Mouse (Mus musculus): ENCODE data around the gene Ripor1. TPM values are rescaled to one million over a fixed set of nuclear protein-coding genes. Genes with fewer than 3 reads are reported as not detected.

The Ripor1 gene
- total and polyA plus RNA-seq, 3 experiments = 8.0 to 179 (median 150) TPM

GRCm38 (mm10) chr8:105605491-105606188 is 585 bp downstream of the Ripor1 start:
- Histone ChIP-seq H3K9me3 (replicated peaks) (no peaks in the 10 kb centered on the region), H3K4me3 (ENCODE audit: low read depth, low read length) (peak overlapping the region; percentile 97), H3K4me1 (ENCODE audit: insufficient read depth, low read depth, low read length) (peaks cover 73% of the 10 kb centered on the region), H3K27me3 (ENCODE audit: insufficient read depth, low read length) (no peaks in the 10 kb centered on the region), H3K36me3 (replicated peaks) (peaks cover 32% of the 10 kb centered on the region)
- TF ChIP-seq POLR2AphosphoS5 (IDR thresholded peaks at IDR 0.05; ENCODE audit: insufficient replicate concordance, low read depth, low read length) = no peak; the same call in 1 of the 2 replicates
- TF ChIP-seq GATA1 (IDR thresholded peaks at IDR 0.05; ENCODE audit: borderline replicate concordance, low read length) = no peak
- TF ChIP-seq GATA2 (IDR thresholded peaks at IDR 0.05; ENCODE audit: borderline replicate concordance, low read depth, low read length) = no peak
- TF ChIP-seq TAL1 (conservative IDR thresholded peaks at IDR 0.05; ENCODE audit: low read depth, low read length) = no peak
- TF ChIP-seq CTCF (IDR thresholded peaks at IDR 0.05; ENCODE audit: low read depth, low read length) = no peak
- ATAC-seq (ENCODE audit: extremely low read depth, insufficient number of reproducible peaks, low FRiP score, poor library complexity, severe bottlenecking) (no peak), DNase-seq (ENCODE audit: low spot score) (no peak)

DNA sequence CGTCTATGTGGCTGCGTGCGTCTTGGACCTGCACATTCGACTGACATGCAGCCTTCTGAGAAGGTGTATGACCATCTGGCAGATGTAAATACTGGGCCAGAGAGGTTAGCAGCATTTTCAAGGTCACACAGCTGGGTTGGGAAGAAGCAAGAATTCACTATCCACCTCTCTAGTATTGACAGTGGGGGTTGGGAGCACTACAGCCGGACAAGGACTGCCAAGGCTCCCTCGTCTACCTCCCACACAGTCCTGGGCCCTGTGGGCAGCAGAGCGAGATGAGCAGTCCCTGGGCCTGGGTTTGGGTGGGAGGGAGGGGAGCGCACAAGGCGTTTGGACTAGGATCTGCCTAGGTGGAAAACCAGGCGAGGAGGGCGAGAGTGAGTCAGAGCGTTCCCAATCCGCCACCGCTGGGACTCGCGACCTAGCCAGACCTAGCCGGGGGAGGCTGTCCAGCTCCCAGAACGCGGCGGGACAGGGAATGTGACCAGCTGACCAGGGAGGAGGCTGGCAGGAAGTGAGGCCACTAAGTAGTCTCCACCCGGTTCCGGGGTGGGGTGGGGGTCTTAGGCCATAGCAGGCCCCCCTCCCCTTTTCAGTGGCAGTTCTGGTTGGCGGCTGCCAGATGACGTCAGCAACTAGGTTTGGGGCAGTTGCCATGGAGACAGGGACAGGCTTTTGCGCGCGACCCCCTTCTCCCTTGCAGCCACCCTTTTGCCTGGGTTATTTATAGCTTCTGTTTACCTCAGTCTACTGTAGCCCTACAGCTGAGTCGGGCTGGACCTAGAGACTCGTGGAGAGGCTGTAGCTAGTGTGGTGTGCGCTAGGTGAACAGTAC is 1.4 kb downstream of the Ripor1 start:
- TF ChIP-seq TAL1 (conservative IDR thresholded peaks at IDR 0.05; ENCODE audit: low read depth, low read length) = no peak
- no peak for TF ChIP-seq CTCF (IDR thresholded peaks at IDR 0.05; ENCODE audit: low read depth, low read length)
- no peak for TF ChIP-seq GATA2 (IDR thresholded peaks at IDR 0.05; ENCODE audit: borderline replicate concordance, low read depth, low read length)
- TF ChIP-seq GATA1 (IDR thresholded peaks at IDR 0.05; ENCODE audit: borderline replicate concordance, low read length) = no peak
- no peak for TF ChIP-seq POLR2AphosphoS5 (IDR thresholded peaks at IDR 0.05; ENCODE audit: insufficient replicate concordance, low read depth, low read length)
- Histone ChIP-seq H3K27me3 (ENCODE audit: insufficient read depth, low read length) (no peaks in the 10 kb centered on the region), H3K4me1 (ENCODE audit: insufficient read depth, low read depth, low read length) (peaks cover 78% of the 10 kb centered on the region), H3K4me3 (ENCODE audit: low read depth, low read length) (peak overlapping the region; percentile 97), H3K36me3 (replicated peaks) (peaks cover 40% of the 10 kb centered on the region), H3K9me3 (replicated peaks) (no peaks in the 10 kb centered on the region)
- ATAC-seq (ENCODE audit: extremely low read depth, insufficient number of reproducible peaks, low FRiP score, poor library complexity, severe bottlenecking) (peak; percentile 6; the same call in 1 of the 2 replicates), DNase-seq (ENCODE audit: low spot score) (peak; percentile 66)

- ATAC-seq (ENCODE audit: extremely low read depth, insufficient number of reproducible peaks, low FRiP score, poor library complexity, severe bottlenecking) = no peak
- DNase-seq (ENCODE audit: low spot score) = no peak
- Histone ChIP-seq H3K4me3 (ENCODE audit: low read depth, low read length) (peak overlapping the region; percentile 97), H3K4me1 (ENCODE audit: insufficient read depth, low read depth, low read length) (peaks cover 79% of the 10 kb centered on the region), H3K36me3 (replicated peaks) (peaks cover 46% of the 10 kb centered on the region), H3K27me3 (ENCODE audit: insufficient read depth, low read length) (no peaks in the 10 kb centered on the region), H3K9me3 (replicated peaks) (no peaks in the 10 kb centered on the region)
- no peak for TF ChIP-seq TAL1 (conservative IDR thresholded peaks at IDR 0.05; ENCODE audit: low read depth, low read length)
- TF ChIP-seq GATA1 (IDR thresholded peaks at IDR 0.05; ENCODE audit: borderline replicate concordance, low read length) = no peak
- TF ChIP-seq CTCF (IDR thresholded peaks at IDR 0.05; ENCODE audit: low read depth, low read length) = no peak
- TF ChIP-seq POLR2AphosphoS5 (IDR thresholded peaks at IDR 0.05; ENCODE audit: insufficient replicate concordance, low read depth, low read length) = no peak
- TF ChIP-seq GATA2 (IDR thresholded peaks at IDR 0.05; ENCODE audit: borderline replicate concordance, low read depth, low read length) = no peak
These were observed 2.0 kb downstream of the Ripor1 start for GRCm38 (mm10) chr8:105607062-105607461.

- Histone ChIP-seq H3K27me3 (ENCODE audit: insufficient read depth, low read length) (no peaks in the 10 kb centered on the region), H3K36me3 (replicated peaks) (peaks cover 53% of the 10 kb centered on the region), H3K4me3 (ENCODE audit: low read depth, low read length) (peak overlapping the region; percentile 97; the same call in 1 of the 2 replicates), H3K9me3 (replicated peaks) (no peaks in the 10 kb centered on the region), H3K4me1 (ENCODE audit: insufficient read depth, low read depth, low read length) (peaks cover 82% of the 10 kb centered on the region)
- ATAC-seq (ENCODE audit: extremely low read depth, insufficient number of reproducible peaks, low FRiP score, poor library complexity, severe bottlenecking) (no peak), DNase-seq (ENCODE audit: low spot score) (no peak)
- no peak for TF ChIP-seq TAL1 (conservative IDR thresholded peaks at IDR 0.05; ENCODE audit: low read depth, low read length)
These were observed 2.6 kb downstream of the Ripor1 start for GRCm38 (mm10) chr8:105607684-105608083.

DNA sequence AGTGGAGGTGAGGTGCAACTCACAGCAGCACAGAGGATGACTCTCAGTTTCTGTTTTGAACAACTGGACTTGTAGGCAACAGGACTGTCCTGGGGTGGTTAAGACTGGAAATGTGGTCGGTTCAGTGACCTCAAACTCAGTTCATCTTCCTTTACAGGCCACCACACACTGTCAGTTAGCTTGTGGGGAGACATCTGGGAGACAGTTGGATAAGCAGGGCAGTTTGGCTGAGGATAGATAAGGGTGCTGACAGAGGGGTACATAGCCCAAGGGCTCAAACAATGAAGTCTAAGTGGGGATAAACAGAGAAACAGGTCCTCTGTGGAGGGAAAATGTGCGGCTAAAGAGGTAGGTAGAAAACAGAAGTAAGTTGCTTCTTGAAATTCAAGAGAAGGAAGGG is 4.3 kb downstream of the Ripor1 start:
- H3K36me3 ChIP-seq (replicated peaks) = peaks cover 68% of the 10 kb centered on the region
- H3K9me3 ChIP-seq (replicated peaks) = no peaks in the 10 kb centered on the region
- DNase-seq (ENCODE audit: low spot score) (peak; percentile 76), ATAC-seq (ENCODE audit: extremely low read depth, insufficient number of reproducible peaks, low FRiP score, poor library complexity, severe bottlenecking) (peak; percentile 78)
- H3K4me1 ChIP-seq (ENCODE audit: insufficient read depth, low read depth, low read length) = peaks cover 81% of the 10 kb centered on the region
- peak; percentile 93 for TF ChIP-seq TAL1 (conservative IDR thresholded peaks at IDR 0.05; ENCODE audit: low read depth, low read length)
- no peak for TF ChIP-seq GATA1 (IDR thresholded peaks at IDR 0.05; ENCODE audit: borderline replicate concordance, low read length)
- H3K4me3 ChIP-seq (ENCODE audit: low read depth, low read length) = peak overlapping the region; percentile 16; the same call in 1 of the 2 replicates
- no peaks in the 10 kb centered on the region for H3K27me3 ChIP-seq (ENCODE audit: insufficient read depth, low read length)

GRCm38 (mm10) chr8:105609771-105610170 is 4.7 kb downstream of the Ripor1 start:
- Histone ChIP-seq H3K4me1 (ENCODE audit: insufficient read depth, low read depth, low read length) (peaks cover 81% of the 10 kb centered on the region), H3K27me3 (ENCODE audit: insufficient read depth, low read length) (no peaks in the 10 kb centered on the region), H3K9me3 (replicated peaks) (no peaks in the 10 kb centered on the region), H3K36me3 (replicated peaks) (peaks cover 72% of the 10 kb centered on the region), H3K4me3 (ENCODE audit: low read depth, low read length) (peak overlapping the region; percentile 53; the same call in 1 of the 2 replicates)
- no peak for TF ChIP-seq TAL1 (conservative IDR thresholded peaks at IDR 0.05; ENCODE audit: low read depth, low read length)
- ATAC-seq (ENCODE audit: extremely low read depth, insufficient number of reproducible peaks, low FRiP score, poor library complexity, severe bottlenecking) = no peak
- no peak for DNase-seq (ENCODE audit: low spot score)

Measured in G1E (cell line).